Mouse (Mus musculus) heart, postnatal 0 days (tissue): ENCODE measurements around the gene Eef1akmt3.

Experiments used
- CTCF ChIP-seq: IDR thresholded peaks from 2 replicates; pipeline ENCODE4 v1.5.1; 2016; ENCODE audit warnings: antibody characterized with exemption, control low read depth, low read depth
- EP300 ChIP-seq: IDR thresholded peaks from 2 replicates; pipeline ENCODE4 v1.6.1; 2016; ENCODE audit warnings: antibody characterized with exemption, low read depth

GRCm38 (mm10) chr10:127043187-127043586 is 1.9 kb upstream of the Eef1akmt3 start:
- TF ChIP-seq EP300 = no peak
- TF ChIP-seq CTCF = no peak
